Mouse (Mus musculus) testis, adult 10 weeks (tissue): Measurements from ENCODE around the gene Lats1. TPM values are rescaled to one million over a fixed set of nuclear protein-coding genes. Genes with fewer than 3 reads are reported as not detected.

ENCODE experiments used
- polyA plus RNA-seq: library from polyadenylated mRNA; stranded (reverse); fragments of 350-450 nt; fragmentation: Illumina TruSeq; extraction: RNeasy Lipid Tissue Mini Kit (QIAGEN cat#74804); gene quantifications from one replicate; pipeline ENCODE4 v1.2.3, GENCODE M21; 2014; ENCODE audit warnings: low read depth, low replicate concordance

Gene Lats1
- polyA plus RNA-seq, result 26.4 TPM

DNA sequence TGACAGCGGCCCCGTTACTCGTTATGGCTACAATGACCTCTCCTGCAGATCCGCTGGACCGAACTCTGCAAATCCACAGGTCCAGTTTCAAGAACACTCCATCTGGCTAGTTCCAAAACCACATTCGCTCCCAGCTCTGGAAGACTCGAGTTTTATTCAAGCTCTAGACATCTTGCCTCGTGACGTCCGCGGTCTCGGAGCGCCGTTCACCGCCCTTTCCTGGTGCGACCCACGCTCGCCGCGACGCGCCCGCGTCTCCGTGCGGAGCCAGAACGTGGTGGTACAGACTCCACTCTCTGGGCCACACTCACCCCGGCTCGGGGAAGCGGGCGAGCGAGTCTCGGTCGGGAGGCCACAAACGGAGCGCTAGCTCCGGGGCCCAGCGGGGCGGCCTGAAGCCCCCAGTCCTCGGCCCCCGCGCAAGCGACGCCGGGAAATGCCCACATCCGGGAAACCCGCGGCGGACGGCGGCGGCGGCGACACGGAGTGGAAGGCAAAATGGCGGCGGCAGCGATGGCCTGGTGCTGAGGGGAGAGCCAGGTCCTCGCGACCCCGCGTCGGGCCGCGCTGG, at the start of gene Lats1, which contains the start of gene Pcmt1:
Gene Lats1, plus strand, starts transcription at position 484 of the 571 bp plus-strand sequence.
Gene Pcmt1, minus strand, starts transcription at position 406 of the 571 bp plus-strand sequence.

DNA sequence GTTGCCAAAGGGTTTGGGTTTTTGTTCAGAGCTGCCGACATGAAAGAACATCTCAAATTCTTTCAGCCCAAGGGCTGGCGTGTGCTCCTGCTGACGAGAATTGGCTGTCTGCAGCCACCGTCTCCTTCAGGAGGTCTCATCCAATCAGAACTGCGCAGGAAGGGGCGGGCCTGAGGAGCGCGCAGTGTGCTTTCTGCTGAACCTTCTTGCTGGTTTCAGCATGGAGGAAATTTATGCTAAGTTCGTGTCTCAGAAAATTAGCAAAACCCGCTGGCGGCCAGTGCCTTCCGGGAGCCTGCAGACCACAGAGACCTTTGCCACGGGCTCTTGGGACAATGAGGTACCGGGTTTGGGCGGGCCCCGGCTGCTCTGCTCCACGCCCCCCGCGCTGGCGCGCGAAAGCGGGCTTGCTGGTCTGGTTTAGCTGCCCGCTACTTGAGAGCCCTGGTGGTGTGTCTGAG, 13.6 kb upstream of the Lats1 start, which contains the start of gene Nup43:
Gene Nup43, plus strand, starts transcription at position 162 of the 461 bp plus-strand sequence.

DNA sequence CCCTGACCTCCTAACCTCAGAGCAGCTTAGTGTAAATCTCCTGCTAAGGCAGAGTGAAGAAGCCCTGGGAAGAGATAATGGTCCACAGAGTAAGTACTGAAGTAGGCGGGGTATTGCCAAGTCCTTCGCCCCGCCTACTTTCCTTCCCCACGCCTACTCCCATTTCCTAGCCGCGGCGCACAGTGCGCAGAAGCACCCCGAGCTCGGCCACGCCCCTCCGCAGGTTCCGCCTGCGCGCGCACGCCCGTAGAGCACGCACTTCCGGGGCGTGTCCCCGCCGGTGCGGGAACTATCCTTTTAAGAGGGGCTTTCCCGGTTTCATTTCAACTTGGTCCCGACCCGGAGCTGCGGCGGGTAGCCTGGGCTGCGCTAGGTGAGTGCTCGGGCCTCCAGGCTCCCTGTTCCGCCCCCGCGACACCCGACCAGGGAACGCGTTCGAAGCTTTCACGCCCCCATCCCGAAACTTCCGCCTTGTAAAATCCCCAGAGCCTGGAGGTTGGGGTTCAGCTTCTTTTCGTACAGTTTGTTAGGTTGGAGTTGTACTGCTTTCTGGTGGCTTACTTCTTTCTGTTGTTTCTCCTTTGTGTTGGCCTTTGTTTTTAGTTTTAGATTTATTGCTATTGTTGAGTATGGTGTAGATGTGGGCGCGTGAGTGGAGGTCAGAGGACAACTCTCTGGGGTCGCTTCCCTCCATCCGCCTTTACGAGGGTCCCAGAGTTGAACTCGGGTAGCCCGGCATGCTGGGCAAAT, 44.9 kb downstream of the Lats1 start, which contains the start of gene Katna1:
Gene Katna1, plus strand, starts transcription at position 250 of the 750 bp plus-strand sequence.

Other genes with a start within 250 kb of the Lats1 start
- 3.3 TPM for gene Ulbp1, start 207.6 kb upstream of the Lats1 start, polyA plus RNA-seq
- 7.2 TPM for gene Lrp11, start 91.4 kb upstream of the Lats1 start, polyA plus RNA-seq
- 46.8 TPM for gene Nup43, start 13.7 kb upstream of the Lats1 start, polyA plus RNA-seq
- gene Pcmt1, start 78 bp upstream of the Lats1 start, polyA plus RNA-seq, result 262 TPM
- gene Katna1, start 44.8 kb downstream of the Lats1 start, polyA plus RNA-seq, result 31.2 TPM
- 97.7 TPM for gene Ginm1, start 111.6 kb downstream of the Lats1 start, polyA plus RNA-seq
- gene Ppil4, start 111.7 kb downstream of the Lats1 start, polyA plus RNA-seq, result 59.3 TPM
- 0.10 TPM for gene Zc3h12d, start 151.3 kb downstream of the Lats1 start, polyA plus RNA-seq